Mouse (Mus musculus): ENCODE measurements at regions not wholly inside any gene's neighbourhood (a gene's known extent, or its start where the extent isn't known, plus 50 kb on each side); places are given as distances from the start of the nearest gene placed in this dataset.
"Not testable (repeated sequence)": the region's sequence is repeated elsewhere in the genome, so short reads cannot be mapped to it uniquely, and the experiment has no call there.

DNA sequence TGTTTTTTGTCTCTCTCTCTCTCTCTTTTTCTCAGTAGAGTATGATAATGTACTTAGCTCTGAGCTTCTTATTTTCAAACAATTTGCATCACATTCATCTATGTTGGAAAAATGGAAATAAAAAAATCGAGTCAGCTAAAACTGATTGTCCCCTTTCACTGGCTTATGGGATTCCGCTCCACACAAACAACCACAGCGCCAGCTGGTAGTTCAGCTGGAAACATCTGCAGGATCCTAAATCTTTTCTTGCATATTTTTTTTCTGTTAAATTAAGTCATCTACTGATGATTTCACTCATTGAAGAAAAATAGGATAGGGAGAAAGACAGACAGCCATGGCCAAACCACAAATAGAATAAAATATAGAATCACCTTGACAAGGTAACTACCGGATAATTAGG lies 414.8 kb downstream of the Ets1 start:
- DNase-seq, result no peak

DNA sequence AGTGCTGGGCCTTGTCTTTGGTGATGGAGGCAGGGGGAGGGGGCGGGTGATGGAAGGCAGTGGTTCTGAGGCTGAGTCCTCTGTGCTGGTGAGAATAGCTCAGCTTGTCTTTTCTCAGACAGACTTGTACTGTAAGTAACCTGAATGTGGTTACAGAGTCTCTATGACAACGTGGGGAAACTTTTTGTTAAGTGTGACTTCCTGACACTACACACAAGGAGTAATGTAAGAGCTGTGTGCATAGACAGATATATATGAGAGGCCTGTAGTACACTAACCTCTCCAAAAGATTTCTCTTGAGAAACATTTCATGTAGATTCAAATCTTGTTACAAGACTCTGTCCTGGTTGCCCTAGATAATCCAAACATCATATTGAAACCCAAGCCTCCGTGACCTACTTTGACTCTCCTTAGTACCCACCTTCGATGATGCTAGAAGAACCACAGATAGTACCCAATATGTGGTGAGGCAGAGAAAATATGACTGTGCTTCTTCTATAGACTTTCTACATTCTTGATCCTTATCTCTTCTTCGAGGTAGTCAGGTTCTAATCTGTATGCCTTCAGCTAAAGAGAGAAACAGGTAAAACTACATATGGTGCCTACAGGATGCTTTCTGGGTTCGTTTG lies 424.7 kb downstream of the Ets1 start:
- peak; percentile 10 to 24 for DNase-seq

DNA sequence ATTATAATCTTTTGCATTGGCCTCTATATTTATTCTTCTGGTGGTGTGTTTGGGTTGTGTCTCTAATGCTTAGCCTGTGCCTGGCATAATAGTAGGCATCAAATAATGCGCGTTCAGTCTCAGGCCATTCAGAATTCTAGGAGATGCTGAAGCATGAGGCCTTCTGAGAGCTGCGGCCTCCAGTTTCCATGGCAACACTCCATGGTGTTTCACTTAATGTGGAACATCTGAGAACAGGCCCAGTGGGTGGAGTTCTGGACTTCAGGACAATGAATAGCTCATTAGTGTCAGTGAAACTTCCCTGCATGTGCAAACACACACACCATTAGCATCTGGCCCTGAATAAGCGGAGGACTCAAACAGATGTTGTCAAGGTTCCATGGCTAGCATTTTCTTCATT lies 426.5 kb downstream of the Ets1 start:
- no peak for DNase-seq

DNA sequence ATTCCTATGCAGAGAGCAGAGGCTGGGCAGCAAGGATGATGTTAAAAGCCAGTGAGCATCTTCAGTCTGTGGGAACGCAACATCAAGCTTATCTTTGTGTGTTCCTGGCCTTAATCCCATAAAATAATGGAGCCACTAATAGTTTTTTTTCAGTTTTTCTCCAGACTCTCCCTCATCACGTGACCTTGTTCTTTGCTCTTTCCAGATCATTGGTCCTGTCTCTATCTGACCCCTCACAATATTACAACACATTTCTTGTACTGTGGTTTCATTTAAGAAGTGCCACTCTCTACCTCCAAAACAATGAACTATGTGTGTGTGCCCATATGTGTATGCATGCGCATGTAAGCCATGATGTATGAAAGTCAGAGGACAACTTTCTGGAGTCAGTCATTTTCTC lies 429.3 kb downstream of the Ets1 start:
- no peak for DNase-seq

DNA sequence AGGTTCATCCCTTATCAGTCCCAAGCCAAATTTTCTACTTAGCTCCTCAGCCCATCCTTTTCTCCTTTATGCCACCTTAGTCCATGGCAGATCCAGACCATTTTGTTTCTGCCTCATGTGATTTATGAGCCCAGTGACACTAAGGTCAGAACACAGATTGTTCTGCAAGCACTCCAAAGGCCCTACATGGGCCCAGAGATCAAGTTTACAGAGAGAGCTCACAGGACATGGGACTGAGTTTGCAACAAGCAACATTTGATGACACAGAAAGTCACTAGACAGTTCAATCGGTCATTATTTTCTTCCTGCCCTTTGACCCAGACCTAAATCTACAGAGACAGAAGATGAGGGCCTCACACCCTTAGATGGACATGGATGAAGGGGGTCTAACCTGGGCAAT lies 431.5 kb downstream of the Ets1 start:
- no peak for DNase-seq

DNA sequence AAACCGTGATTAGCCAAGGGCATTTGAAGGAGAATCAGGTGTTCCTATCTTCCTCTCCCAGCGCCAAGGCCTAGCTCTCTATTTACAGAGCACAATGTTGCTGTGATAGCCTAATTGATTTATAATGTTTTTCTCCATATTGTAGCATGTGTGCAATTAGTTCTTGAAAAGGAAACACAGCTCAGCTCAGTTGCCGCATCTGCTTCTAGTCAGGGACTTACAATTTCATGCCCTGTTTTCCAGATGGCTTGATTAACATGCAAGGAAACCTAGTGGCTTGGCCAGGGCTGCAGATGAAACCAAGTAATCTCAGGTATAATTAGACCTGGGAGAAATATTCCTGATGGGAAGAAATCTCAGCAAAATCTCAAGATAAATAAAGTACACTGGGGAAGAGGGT lies 434.1 kb downstream of the Ets1 start:
- DNase-seq, result no peak

DNA sequence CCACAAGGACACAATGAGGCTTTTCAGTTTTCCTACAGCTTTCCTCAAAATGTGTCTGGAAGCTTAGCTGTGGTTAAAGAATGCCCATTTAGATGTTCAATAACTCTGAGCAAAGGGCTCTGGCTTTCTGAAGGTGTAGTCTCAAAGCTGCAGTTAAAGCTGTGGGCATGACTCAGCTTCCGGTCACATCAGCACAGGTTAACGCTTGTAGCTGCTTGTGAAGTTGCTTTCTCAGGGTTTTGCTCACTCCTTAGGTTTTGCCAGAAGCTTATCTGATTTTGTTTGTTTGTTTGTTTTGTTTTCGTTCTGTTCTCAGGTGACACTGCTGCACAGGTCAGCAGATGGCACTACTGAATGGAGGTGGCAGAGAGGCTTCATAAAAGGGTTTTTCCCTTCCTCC lies 444.2 kb downstream of the Ets1 start:
- peak in 1 of 2 experiments; percentile 15 for DNase-seq

DNA sequence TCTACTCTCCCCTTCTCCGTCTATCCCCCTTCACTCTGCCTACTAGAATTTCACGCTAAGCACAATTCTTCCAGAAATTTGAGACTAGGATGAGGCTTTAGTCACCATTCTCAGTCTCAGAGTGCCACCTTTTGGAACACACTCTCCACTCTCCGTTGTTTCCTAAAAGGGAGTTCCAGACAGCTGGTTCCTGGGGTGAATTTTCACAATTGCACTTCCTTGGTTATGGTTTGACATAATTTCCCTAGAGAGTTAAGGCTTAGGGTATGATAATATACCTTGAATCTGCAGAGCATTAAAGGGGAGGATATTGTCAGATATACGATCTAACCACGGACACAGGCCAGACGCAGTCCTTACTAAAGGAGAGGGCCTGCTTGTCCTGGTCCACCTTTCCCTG lies 444.8 kb downstream of the Ets1 start:
- DNase-seq, result no peak

DNA sequence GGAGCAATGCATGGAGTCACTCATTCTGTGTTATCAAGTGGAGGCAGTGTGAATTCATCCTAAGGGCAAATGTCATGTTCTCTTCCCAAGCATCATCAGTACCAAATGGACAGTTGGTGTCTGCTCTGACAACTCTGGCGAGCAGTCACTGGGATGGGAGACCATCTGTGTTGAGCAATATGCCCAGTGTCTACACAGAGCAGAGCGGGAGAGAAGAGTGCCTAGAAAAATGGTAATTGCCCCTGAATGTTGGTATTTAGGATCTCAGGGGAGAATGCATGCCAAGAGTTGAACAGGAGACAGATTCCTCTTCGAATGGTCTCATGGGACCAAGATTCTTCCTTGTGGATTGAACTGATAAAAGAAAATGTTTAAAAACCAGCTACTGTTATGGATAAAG lies 454.0 kb downstream of the Ets1 start:
- DNase-seq, result no peak

DNA sequence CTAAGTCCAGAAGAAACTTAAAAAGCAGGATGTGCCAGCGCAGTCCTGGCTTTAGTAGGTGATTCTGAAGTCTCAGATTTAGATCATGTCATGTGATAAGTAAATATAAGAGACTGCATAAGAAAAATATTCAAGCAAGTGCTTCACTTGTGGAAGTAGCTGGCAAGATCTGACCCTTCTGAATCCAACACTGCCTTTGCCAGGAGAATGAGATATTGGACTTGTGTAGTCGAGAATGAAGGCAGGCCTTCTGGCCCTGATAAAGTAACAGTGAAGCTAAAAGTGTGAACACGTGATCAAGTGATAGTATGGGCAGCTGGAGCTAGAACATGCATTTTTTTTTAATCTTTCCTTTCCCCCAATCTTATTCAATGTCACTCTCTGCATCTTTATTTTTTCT lies 455.6 kb downstream of the Ets1 start:
- DNase-seq, result no peak

DNA sequence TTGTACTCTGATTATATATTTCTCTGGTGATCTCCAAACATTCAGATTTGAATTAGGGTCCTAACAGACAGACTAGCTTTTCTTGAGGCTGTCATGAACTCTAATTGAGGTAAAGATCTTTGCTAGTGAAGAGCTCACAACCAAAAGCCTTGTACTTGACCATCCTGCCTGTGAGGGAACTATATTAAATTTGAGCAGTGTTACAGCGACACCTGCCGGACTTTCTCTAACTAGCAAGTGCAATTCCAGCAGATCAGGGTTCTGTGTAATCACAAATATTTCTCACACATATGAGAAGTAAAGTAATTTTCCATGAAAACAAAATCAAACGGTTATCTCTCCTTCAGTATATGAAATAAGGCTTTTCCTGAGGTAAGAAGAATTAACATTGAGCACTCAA lies 459.6 kb downstream of the Ets1 start:
- DNase-seq, result peak; percentile 66 to 74

DNA sequence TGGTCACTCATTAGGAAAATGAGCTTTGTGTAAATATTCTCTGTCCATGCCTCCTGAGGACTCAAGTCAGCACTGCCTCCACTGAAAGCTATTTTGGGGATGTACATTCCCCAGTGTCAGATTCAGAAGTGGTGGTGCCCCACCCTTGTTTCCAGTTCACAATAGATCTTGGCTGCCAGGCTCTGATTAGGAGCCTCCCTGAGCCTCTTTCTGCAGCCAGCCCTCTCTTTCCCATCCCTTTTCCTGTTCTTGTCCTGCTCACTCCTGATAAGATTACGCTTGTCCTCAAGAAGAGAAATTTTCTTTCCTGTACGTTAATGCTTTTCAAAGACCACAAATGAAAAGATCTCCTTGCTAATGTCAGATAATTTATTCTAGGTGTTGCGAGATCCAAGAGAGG lies 465.2 kb downstream of the Ets1 start:
- DNase-seq, result no peak

DNA sequence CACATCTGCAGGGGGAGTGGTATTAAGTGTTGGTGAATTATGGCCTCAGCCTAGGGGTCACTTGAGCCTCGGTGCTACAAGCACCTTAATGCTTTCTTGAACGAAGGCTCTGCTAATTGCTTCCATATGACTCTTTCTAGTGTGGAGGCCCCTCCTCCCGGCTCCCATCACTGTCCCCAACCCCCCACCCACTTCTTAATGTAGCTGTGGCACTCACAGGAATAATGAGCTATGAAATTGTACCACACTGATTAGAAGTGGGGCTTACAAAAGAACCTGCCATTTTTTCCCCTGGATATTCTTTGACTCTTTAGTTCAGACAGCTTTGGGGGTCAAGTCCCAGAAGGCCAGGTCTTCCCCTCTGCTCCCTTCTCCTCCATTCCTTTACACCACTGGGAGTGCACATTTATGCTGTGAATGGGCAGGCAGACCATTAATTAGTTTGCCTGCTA lies 468.6 kb downstream of the Ets1 start:
- DNase-seq, result no peak

DNA sequence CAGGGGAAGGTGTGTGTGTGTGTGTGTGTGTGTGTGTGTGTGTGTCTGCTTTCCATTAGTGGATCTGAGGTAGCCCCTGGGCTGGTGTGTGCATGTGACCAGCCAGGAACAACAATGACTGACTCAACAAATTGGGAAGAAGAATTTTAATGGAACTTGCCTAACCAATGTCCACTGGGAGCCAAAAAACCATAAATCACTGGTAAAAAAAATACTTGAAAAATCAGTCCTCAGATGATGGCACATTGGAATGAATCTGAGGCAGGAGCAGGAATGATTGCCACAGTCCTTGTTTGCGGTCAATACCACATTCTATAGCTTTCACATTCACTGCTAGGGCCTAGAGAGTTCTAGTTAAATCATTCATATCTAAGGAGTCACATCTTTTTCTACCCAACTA lies 487.8 kb downstream of the Ets1 start:
- no peak for DNase-seq

DNA sequence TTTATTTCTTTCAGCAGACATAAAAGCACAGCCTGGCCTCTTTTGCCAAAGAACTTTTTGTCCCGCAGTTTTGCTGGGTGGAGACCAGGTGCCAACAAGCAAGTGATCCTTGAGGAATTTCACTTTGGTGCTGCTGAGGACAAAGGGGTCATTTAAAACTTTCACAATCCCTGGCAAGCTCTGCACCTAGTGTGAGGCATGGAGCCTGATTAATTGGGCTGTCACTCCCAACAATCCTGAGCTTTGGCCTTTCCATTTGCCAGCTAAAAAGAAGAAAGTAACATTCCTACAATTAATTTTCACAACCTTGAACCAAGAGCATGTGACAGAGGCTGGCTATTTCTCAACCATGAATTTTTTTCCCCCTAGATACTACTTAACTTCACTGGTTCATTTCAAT lies 516.2 kb downstream of the Ets1 start:
- no peak for DNase-seq

DNA sequence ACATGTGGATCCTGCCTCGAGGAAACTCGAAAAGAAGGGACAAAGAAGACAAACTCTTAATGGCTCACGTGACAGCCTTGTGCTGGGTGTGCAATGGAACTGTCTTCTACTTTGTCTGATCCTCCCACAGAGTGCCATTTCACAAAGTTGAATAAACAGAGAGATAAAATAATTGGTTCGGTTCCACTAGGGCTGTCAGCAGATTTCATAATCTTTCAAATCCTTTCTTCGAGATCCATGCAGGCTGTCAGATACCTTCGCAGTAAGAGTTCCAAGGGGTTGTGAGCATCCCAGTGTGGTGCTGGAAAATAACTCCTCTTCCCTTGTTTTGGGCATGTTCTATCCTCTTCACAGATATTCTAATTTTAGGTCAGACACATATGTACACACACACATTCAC lies 532.1 kb downstream of the Ets1 start:
- DNase-seq, result no peak

DNA sequence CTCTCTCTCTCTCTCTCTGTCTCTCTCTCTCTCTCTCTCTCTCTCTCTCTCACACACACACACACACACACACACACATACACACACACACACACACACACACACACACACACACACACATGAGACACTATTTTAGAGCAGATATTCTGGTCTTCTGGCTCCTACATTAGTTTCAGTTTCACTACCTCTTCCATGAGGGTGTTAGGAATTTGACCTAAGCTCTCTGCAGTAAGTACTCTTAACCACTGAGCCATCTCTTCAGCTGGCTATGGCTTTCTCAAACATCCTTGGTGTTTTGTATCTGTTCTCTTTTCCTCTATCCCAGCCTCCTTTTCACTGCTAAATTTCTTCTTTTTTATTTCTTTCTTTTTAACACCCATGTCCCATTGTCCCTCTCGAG lies 533.1 kb downstream of the Ets1 start:
- not testable (repeated sequence) for DNase-seq

DNA sequence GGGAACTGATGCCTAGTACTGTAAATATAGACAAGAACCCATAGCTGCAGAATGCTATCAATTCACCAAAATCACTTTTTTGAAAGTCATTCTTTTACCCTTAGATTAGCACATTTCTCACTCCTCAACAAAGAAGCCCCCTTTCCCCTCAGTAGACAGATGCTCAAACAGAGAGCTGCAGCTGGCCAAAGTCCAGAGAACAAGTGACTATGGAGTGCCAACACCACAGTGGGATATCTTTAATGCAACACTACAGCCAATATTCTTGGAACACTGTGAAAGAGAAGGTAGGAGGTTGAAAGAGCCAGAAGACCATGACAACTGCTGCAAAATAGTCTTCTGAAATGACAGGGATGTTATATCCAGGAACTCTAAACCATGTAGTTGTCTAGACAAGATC lies 544.0 kb downstream of the Ets1 start:
- DNase-seq, result no peak

DNA sequence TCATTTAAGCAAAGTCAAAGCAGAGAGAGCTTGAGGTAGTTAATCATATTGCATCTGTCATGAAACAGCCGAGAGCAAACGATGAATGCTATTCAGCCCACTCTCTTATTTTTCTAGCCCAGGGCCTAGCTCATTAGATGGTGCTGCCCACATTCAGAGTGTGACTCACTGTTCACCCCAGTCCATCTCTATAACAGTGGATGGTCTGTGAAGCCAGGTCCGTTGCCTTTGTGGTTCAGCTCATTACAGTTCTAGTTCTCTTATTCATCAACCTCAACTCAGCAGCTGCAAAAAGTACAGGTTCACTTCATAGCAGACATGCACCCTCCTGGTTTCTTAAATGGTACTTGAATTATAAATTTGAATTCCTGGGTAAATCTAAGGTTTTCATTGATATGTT lies 551.2 kb downstream of the Ets1 start:
- DNase-seq, result no peak

DNA sequence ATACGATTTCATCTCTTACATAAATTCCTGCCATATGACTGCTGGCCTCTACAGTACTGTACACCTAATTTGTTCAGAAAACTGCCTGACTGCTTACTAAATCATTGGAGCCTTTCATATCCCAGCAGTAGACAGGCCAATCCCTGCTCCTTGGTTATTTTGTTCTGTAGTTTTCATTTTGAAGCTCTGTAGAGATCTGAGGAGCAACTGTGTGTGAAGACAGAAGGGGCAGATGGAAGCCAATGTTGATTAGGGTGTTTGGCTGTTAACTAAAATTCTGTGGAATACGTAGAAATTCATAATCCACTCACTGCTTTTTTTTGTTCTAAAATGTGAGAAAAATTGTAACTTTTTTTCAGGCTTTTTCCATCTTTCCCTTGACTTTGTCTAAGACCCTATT lies 573.1 kb downstream of the Ets1 start:
- DNase-seq, result no peak

DNA sequence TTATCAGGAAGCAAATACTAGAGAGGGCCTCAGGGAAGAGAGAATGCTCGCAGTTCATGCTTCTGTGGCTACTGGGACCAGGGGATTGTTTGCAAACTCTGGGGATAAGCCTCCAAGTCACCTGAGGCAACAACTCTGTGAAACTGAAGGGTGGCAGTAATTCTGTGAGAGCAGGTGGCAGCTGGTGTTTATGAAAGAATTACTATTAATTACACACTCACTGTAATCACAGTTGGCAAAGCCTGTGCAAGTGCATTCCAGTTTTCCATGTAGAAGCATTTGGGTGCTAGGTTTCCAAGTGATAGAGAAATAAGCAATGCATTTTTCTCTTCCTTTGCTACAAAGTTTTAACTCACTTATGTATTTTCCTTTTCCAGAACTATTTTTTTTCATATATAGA lies 578.5 kb downstream of the Ets1 start:
- DNase-seq, result no peak

DNA sequence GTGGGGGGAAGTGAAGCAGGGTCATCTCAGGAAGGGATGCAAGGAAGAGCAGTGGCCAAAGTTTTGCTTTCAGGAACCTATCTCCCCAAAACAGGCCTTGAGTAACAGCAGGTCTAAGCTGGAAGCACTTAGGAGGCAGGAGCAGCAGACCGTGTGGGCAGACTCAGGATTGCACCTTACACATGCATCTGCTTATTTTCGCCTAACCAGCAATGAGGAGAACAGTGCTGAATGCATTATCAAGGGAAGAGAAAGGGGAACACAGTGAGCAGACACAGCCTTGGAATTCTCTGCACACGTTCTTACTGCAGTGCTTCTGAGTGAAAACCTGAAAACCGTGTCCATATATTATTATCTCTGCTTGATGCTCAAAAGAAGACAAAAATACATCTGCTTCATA lies 585.0 kb downstream of the Ets1 start:
- DNase-seq, result no peak

DNA sequence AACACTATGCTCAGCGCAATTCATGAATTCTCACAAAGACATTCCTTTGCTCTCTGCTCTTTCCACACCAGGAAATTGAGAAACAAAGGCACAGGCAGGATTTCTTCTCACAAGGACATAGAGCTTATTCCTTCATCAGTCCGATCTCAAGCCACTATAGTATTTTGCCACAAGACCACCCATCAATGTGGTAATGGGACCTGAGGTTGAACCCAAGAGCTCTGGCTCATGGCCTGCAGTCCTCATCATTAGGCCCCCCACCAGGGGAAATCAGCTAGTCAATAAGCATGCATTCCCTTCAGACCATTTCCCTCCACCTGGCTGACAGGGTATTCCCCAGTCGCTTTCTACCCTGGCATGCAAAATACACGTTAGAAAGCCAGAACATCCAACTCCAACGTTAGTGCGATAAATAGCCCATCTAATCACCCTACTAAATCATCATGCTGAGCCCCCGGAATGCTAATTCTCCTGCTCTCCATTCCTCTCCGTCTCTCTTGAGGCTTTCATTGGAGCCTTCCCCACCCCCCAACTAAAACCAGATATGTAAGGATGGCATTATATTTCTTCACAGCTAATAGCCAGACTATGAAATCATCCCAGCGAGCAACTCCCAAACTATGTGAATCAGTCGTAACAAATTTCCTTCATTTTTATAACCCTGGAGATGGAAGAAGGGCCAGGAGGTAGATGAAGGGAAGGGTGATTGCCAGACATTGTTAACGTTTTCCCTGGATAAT lies 586.2 kb downstream of the Ets1 start:
- no peak for DNase-seq

DNA sequence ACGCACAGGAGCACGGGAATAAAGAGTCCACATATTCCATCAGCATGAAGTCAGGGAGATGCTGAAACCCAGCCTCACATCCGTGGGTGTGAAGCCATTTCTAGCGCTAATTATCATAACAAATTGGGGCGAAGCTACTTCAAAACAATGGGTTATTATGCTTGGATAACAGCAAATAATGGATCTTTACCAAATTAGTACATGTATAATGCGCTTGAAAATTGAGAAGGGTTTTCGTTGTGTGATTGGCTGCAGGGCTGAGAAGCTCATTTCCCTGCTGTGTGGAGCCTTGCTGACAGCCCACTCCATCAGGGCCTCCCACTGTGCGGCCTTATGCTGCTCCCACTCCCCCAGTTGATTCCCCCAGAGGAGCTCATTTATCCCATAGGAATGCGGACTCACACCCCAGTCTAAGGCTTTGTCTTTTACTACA lies 597.7 kb downstream of the Ets1 start:
- no peak for DNase-seq

DNA sequence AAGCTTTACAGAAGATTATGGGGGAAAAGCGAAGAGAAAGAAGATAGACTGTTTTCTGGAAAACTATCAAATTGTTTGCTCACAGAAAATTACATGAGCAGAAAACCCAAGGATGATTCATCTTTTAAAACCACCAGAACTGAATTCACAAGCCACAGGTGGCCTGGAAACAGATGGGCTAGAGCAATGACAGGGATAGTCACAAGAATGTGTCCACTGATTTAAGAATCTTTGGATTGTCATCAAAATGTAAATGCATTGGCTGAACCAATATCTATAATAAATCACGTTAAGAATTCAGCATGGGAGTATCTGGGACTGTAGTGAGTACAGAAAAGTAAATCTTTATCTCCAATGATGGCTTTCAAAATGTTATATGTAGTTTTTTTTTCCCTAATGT lies 602.2 kb downstream of the Ets1 start:
- DNase-seq, result no peak

All from thymus, postnatal 36 days (tissue).